Mouse (Mus musculus): ENCODE measurements around the gene Ccdc18.
"Not testable (repeated sequence)": the region's sequence is repeated elsewhere in the genome, so short reads cannot be mapped to it uniquely, and the experiment has no call there.

Gene Ccdc18

DNA sequence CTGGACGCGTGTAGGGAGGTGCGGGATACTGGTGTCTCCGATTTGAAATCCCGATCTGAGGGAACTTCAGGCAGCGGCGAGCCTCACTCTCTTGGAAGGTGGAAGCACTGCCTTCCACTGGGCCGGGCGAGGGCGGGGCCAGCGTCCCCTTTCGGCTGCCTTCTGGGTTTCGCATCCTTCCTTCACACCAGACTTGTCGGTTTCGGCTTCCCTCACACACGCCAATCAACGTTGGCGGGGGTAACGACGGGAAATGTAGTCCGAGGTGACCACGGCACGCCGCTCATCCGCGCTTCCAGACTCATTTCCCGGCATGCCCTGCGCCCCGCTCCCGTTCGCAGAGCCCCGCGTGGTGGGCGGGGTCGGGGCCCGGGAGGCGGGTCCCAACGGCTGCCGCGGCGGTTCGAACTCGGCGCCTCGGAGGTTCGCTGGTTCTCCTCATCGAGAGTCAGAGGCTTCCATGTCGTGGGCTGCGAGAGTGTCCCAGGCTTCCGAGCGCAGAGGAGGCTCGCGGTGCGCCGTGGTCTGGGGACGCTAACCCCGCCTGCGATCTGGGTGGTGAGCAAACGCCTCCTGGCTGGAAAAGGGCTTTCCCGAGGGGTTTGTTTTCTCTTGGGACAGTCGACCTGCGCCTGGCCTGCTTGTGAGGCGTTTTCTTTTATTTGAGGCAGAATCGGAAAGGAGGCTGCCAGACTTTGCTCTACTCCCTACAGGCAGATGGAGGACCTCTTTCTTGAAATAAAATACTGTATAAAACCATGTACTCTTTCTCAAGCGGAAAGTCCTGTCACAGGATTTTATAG is at the start of gene Ccdc18, which contains the start of gene Tmed5:
Gene Ccdc18 (plus strand): TSS at position 435 of the 803 bp plus-strand sequence.
Gene Tmed5 (minus strand): TSS at position 180 of the 803 bp plus-strand sequence.
- peak; percentile 98 for DNase-seq (ENCODE audit: low read depth, low spot score)

DNA sequence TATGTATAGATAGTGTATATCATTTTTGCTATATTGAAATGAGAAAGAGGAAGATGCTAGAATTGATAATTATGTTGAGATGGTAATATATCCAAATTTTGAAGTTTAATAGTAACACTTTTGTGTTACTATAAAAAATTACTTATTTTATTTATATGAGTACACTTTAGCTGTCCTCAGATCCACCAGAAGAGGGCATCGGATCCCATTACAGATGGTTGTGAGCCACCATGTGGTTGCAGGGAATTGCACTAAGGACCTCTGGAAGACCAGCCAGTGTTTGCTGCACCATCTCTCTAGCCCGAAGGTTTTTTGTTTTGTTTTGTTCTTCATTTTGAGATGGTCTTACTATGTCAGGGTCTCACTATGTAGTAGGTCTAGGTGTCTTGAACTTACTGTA is 47.2 kb upstream of the Ccdc18 start:
- no peak for DNase-seq (ENCODE audit: low read depth, low spot score)

DNA sequence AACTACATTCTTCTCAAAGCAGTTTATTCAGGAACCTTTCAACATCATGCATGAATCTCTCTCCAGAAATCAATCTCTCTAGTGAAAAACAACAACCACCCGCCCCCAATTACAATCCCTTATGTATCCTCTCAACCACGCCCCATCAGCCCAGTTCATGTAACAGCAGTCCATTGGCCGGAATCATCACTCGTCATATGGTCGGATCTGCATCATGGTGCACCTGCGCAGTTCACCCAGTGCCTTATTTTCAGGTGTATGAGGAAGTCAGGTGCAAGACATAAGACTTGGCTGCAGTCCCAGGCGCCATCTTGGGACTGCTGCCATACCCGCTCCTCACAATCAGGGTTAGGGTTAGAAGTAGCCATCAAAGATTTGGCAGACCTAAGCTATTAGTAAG is 39.9 kb upstream of the Ccdc18 start:
- not testable (repeated sequence) for DNase-seq (ENCODE audit: low read depth, low spot score)

DNA sequence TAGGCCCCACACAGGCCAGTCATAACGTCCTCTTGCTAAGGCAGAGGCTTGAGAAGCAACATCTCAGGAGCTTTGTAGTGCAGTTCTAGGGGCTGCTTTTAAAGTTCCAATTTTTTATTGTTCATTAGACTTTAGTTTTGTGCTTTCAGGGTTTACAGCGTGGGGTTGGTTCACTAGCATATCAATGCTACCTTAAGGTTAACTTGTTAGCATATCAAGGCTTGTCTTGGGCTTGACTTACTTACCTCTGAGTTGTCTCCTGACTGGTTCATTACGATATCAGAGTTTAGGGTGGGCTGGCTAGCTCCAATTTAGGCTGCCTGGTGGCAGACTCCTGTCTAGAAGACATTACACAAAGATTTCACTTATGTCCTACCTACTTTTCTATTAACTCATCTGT is 35.0 kb upstream of the Ccdc18 start:
- DNase-seq (ENCODE audit: low read depth, low spot score): no peak

DNA sequence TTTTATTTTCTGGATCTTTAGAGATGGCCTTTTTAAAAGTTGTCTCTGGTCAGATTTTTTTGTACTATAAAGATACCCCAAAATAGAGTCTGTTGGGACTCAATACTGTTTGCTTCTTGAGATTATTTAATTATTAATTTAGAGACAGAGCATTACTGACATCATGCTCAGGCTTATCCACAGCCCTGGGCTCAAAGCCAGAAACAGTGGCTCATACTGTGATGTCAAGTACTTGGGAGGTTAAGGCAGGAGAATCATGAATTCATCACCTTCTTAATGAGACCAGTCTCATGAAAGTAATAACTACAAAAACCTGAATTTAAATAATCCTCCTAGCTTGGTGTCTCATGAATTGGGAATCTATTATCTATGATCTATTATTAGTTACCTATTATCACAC is 32.5 kb upstream of the Ccdc18 start:
- DNase-seq (ENCODE audit: low read depth, low spot score): no peak

DNA sequence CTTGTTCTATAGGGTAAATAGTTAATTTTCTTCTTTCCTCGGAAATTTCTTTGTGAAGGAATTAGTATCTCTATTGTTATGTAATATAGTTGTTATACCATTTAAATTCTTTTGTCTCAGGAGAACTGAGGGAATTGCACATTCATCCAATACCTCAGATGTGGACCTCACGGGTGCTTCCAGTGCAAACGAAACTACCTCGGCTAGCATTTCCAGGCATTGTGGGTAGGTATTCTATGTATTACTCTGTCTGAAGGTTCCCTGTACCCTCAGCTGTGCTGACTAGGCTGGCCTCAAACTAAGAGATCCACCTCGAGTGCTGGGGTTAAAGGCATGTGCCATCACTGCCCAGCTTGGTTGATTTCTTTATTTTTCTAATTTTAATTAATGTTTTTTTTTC is 28.4 kb upstream of the Ccdc18 start:
- DNase-seq (ENCODE audit: low read depth, low spot score): no peak

DNA sequence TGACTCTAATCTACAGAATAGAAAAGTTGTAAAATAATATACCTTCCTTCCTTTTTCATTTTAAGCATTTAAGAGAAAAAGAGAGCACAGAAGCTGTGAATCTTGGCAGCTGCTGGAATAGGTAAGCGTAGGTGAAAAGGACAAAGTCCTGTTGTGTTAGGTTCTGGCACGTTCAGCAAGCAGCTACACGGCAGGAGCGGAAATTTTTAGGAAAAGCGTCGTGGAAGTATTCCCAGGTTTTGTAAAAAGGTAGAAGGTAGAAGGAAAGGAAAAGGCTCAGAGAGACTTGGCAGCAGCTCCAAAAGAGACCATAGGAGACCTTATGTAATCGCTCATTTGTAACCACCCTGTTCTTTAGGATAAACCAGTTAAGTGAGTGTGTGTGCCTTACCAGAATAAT is 23.3 kb upstream of the Ccdc18 start:
- no peak for DNase-seq (ENCODE audit: low read depth, low spot score)

DNA sequence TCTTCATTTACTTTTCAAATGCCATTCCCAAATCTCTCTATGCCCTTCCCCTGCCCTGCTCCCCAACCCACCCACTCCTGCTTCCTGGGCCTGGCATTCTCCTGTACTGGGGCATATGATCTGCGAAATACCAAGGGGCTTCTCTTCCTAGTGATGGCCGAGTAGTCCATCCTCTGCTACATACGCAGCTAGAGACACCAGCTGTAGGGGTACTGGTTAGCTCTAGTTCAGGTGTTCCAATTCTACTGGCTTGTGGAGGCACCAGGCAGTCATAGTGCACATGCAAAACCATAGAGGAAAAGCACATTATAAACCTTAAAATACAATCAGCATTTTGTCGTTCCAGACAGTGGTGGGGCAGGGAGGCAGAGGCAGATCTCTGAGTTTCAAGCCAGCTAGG is 15.0 kb upstream of the Ccdc18 start:
- no peak for DNase-seq (ENCODE audit: low read depth, low spot score)

DNA sequence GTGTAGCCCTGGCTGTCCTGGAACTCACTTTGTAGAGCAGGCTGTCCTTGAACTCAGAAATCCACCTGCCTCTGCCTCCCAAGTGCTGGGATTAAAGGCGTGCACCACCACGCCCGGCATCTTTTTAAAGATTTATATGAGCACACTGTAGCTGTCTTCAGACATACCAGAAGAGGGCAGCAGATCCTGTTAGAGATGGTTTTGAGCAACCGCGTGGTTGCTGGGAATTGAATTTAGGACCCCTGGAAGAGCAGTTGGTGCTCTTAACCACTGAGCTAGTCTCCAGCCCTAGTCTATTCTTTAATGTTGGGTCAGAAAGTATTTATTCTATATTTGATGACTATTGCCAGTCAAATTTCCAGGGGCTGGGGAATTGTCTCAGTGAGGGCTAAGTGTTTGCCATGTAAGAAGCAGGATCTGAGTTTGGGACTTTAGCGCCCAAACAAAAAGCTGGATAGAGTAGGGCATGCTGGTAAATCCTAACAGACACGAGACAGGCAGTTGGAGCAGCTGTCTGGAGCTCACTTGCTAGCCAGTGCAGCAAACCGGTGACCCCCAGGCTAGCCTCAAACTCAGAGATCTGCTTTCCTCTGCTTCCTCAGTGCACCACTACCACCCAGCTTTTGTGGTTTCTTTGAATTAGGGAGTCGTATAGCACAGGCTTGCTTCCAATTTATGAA is 12.3 kb upstream of the Ccdc18 start:
- no peak for DNase-seq (ENCODE audit: low read depth, low spot score)

DNA sequence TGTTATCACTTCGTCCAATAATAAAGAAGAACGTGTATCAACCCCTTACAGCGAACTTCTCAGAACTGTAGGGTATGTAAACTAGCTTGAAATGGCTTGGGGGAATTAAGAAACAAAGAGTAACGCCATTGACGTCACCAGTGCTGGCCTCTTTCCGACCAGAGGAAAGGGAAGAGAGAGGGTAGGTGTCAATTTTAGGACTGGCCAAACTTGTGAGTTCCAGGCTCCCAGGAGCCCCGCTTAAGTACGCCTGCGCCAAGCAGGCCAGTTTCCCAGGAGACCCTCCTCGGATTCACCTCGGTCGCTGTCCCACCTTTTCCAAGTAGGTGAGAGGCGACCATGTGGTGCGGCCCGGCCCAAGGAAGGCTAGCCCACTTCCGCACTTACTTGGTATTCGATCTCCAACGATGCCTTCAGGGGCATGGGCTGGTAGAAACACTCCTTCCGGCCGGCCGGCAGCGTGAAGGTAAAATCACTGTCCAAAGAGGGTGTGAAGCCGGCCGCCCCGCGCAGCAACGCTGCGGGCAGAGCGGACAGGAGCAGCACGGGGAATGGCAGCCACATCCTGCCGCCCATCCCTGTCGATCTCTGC is 730 bp upstream of the Ccdc18 start:
- DNase-seq (ENCODE audit: low read depth, low spot score): no peak

DNA sequence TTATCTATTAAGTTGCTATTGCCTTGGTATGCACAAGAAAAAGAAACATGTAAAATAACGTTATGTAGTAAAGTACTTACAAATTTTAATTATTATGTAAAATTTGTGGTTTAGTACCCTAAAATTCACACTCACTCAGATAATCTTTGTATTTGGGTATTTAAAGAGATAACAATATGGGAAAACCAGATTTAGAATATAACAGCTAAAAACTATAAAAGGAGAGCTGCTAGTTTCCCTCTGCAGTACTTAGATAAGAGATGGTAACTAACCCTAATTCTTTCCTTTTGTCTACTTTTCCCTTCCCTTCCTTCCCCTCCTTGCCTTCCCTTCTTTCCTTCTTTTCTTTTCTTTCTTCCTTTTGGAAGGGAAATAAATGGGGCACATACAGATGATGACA is 19.9 kb downstream of the Ccdc18 start:
- no peak for DNase-seq (ENCODE audit: low read depth, low spot score)

DNA sequence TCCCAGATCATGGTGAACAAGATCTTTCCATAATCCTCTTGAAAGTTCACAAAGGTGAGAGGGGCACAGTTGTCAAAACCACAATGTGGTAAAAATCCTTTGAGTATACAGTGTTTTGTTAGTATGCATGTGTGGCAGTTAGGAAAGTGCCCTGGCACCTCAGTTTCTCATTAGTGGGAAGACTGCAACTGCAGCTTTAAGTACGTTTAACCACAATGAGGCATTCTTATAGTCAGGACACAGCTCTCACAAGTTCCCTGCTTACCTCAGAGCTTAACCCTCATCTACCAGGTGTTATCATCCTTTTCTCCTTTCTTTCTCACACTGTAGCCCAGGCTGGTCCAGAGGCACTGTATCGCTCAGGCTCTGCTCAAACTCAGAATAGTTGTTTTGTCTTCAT is 28.1 kb downstream of the Ccdc18 start:
- no peak for DNase-seq (ENCODE audit: low read depth, low spot score)

DNA sequence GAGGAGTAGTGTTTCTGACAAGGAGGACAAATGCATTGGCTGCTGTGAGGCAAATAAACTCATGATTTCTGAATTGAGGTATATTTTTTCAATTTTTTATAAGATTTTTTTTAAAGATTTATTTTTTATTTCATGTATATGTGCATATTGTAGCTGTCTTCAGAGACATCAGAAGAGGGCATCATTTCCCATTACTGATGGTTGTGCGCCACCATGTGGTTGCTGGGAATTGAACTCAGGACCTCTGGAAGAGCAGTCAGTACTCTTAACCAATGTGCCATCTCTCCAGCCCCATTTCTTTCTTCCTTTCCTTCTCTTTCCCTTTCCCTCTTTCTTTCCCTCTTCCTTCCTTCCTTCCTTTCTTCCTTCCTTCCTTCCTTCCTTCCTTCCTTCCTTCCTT is 31.0 kb downstream of the Ccdc18 start:
- no peak for DNase-seq (ENCODE audit: low read depth, low spot score)

DNA sequence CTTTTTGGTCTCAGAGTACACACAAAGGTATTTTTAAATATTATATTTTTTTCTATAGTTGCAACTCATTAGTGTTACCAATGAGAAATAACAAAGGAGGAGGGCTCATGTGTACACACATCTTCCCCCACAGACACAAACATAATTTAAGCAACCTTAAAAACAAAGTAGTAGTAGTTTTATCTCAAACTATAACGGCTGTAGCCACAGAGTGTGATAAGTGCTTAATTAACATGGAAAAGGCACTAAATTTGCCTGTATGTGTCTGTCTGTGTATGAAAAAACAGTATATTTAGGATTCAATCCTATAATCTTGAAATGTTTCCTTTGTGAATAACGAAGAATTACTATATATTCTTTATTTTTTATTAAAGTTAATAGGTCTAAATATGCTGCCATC is 51.4 kb downstream of the Ccdc18 start:
- no peak for DNase-seq (ENCODE audit: low read depth, low spot score)

DNA sequence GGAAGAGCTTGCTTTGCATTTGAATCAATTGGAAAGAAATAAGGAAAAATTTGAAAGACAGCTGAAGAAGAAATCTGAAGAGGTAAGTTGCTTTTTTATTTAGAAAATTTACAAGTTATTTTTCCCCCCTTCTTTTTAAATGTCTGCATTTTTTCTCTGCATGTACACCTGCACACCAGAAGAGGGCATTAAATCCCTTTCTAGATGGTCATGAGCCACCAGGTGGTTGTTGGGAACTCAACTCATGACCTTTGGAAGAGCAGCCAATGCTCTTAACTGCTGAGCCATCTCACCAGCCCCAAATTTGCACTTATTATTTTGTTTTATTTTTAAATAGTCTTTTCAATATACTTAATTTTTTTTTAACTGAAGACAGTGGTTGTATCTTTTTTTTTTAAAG is 56.3 kb downstream of the Ccdc18 start:
- no peak for DNase-seq (ENCODE audit: low read depth, low spot score)

DNA sequence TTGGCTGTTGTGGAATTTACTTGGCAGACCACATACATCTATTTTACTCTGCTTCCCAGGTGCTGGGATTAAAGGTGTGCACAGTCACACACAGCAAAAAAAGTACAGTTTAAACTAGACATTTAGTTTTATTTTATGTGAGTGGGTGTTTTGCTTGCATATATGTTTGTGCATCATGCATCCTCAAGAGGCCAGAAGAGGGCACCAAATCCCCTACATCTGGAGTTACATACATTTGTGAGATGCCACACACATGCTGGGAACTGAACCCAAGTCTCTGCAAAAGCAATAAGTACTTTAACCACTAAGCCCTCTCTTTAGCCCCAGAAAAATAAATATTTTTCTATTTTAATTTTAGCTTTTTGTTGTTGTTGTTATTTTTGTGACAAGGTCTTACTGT is 73.3 kb downstream of the Ccdc18 start:
- DNase-seq (ENCODE audit: low read depth, low spot score): no peak

DNA sequence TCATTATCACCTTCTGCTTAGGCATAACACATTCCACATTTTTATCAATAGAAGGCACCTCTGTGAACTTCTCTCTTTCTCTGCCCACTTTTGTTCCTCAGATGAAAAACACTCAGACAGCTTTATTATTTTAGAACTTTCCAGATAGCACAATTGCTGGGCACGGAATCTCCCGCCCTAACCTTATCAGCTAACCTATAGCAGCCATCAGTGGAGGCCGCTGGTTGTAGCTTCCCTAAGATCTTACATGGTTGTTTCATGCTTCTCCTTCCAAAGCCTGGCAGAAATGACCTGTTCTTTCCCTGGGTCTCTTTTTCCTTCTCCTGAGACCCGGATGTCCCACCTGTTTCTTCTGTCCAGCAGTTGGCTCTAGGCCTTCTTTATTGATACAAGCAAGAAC is 78.8 kb downstream of the Ccdc18 start:
- no peak for DNase-seq (ENCODE audit: low read depth, low spot score)

DNA sequence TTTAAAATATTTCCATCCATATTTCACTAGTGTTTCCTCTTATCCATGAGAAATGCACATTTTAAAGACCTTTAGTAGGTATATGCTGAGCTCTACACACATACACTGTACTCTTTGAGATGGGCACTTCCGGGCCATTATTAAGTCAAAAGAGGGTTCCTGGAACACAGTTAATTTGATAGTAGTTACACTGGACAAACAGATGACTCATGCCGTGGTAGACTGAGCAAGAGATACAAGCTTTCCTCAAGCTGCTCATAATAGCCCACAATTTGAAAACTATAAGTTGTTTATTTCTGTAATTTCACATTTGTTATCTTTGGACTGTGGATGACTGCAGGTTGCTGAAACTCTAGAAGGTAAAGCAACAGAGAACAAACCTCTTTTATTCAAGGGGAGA is 82.3 kb downstream of the Ccdc18 start:
- DNase-seq (ENCODE audit: low read depth, low spot score): no peak

DNA sequence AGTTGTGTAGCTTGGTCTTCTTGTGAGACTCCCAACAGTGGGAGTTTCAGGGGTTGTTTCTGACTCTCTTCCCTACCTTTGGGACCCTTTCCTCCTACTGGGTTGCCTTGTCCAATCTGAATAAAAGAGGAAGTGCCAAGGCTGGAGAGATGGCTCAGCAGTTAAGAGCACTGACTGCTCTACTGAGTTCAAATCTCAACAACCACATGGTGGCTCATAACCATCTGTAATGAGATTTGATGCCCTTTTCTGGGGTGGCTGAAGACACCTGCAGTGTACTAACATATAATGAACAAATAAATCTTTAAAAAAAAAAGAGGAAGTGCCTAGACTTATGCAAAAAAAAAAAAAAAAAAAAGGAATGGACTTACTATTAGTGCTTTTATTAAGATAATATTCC is 91.4 kb downstream of the Ccdc18 start:
- DNase-seq (ENCODE audit: low read depth, low spot score): no peak

DNA sequence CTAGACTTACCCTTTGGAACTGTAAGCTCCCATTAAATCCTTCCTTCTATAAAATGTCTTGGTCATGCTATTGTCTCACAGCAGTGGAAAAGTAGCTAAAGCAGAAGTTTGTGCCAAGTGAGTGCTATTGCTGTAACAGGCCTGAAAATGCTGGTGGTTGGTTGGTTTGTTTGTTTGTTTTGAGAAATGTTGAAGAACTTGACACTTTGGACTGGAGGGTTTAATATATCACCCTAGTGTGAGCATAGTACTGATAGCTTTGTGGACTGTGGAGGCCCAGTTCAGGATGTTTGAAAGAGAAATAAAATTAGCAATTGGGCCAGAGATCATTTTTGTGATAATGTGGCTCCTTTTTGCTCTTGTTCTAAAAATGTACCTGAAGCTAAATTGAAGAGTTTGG is 93.5 kb downstream of the Ccdc18 start:
- no peak for DNase-seq (ENCODE audit: low read depth, low spot score)

DNA sequence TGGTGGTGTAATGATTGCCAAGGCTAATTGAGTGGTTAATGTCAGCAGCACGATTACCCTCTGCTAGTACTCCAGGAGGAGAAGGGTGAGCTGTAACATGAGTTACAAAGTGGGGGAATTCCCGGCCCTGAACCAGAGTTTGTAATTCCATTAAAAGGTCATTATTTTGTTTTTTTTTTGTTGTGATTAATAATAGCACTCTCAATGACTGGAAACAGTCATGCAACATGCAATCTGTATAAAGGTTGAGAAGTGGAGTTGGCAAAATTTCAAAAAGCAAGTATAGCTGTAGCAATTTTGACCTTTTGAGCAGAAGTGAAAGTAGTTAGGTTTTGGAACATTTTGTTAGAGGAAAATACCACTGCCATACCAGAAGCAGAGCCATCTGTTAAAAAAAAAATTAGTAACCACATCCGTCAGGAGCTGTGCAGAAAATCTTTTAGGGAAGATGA is 113.7 kb downstream of the Ccdc18 start:
- no peak for DNase-seq (ENCODE audit: low read depth, low spot score)

DNA sequence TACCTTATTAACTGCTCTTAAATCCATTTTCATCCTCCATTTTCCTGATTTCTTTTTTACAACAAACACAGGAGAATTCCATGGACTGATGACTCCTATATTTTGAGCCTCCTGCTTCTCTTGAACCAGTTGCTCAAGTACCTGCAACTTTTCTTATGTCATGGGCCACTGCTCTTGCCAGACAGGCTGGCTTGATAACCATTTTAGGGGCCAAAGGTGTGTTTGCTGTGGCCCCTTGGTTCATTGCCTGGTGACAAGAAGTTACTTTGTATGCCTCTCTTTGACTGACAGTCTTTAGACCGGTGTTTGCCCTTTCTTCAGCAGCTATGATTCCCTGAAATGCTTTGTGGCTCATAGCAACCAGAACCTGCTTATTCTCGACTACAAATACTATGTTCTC is 117.4 kb downstream of the Ccdc18 start:
- DNase-seq (ENCODE audit: low read depth, low spot score): no peak

DNA sequence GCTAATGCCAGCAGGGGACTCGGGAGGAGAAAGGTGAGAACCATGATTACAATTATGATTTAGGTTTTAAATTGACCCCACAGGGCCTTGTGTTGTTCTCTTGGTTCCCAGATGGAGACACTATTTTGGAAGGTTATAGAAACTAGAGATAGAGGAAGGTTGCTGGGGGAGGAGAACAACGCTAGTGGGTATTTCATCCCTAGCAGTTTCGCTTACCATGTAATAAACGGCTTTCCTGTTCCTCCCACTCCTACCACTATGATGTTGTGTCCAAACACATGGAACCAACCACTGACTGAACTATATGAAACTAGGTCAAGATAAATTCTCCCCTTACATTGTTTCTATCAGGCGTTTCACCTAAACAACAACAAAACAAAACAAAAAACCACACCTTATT is 122.6 kb downstream of the Ccdc18 start:
- DNase-seq (ENCODE audit: low read depth, low spot score): no peak

Measured in embryo, embryonic 11.5 days (tissue).